Mouse (Mus musculus) ES-E14 (cell line): ENCODE data around the gene Unc13c.

ENCODE experiments used
- CHD2 ChIP-seq: IDR thresholded peaks from 2 replicates; pipeline ENCODE4 v1.6.1; 2014; ENCODE audit warnings: mild to moderate bottlenecking, low read depth, low read length, inconsistent platforms
- MAFK ChIP-seq: IDR thresholded peaks from 2 replicates; pipeline ENCODE4 v1.6.1; 2014; ENCODE audit warnings: mild to moderate bottlenecking, low read depth, low read length, inconsistent platforms; ENCODE audit not compliant: insufficient read depth
- ZC3H11A ChIP-seq: IDR thresholded peaks from 2 replicates; pipeline ENCODE4 v1.6.1; 2012; ENCODE audit warnings: low read depth, mild to moderate bottlenecking, inconsistent platforms, low read length, borderline replicate concordance
- ZNF384 ChIP-seq: IDR thresholded peaks from 2 replicates; pipeline ENCODE4 v1.6.1; 2012; ENCODE audit warnings: low read depth, low read length, inconsistent platforms

- TF ChIP-seq ZC3H11A (no peak), CHD2 (no peak), ZNF384 (no peak), MAFK (no peak)
Measured at GRCm38 (mm10) chr9:73680545-73681495, 287.9 kb downstream of the Unc13c start.
